Mouse (Mus musculus): ENCODE data around the gene Acss3. TPM values are rescaled to one million over a fixed set of nuclear protein-coding genes. Genes with fewer than 3 reads are reported as not detected.

Gene Acss3
- polyA plus RNA-seq, 2 experiments, result 0.17 to 0.28 TPM

DNA sequence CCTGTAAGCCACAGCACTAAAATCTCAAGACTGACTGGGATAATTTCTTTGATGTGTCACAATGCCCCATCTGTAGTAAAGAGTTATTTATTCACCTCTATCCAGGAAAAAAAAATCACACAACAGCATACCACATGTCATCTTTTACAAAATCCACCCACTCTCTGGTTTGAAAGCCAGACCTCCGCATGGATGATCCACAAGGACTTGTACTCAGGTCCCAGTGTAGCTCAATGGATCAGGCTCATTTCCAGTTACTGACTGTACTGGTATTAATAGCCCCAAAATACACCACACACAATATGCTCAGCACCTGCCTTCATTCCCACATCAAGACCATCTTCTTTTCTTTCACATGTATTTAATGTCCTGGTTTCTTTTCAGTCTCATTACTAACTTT lies 80.8 kb downstream of the Acss3 start:
- no peak for DNase-seq (ENCODE audit: low read depth in 3 of 3, low spot score in 3 of 3)
- Histone ChIP-seq H3K4me2 (ENCODE audit: low read depth) (no peak overlapping the region), H3K36me3 (replicated peaks; ENCODE audit: control insufficient read depth, insufficient read depth, low read depth) (no peaks in the 10 kb centered on the region), H3K4me1 (replicated peaks; ENCODE audit: control insufficient read depth in 2 of 2, insufficient read depth in 2 of 2, low read length in 1 of 2) (no peaks in the 10 kb centered on the region), H3K27ac (no peak overlapping the region), H3K9ac (replicated peaks) (no peak overlapping the region), H3K27me3 (ENCODE audit: control insufficient read depth, insufficient read depth, low read length) (no peaks in the 10 kb centered on the region), H3K4me3 (ENCODE audit: insufficient read depth in 1 of 2, low read depth in 2 of 2, low read length in 2 of 2) (no peak overlapping the region), H3K9me3 (ENCODE audit: control insufficient read depth, low read length) (no peaks in the 10 kb centered on the region)
- no peak for ATAC-seq (ENCODE audit: insufficient read depth)
- WGBS (ENCODE audit: insufficient replicate concordance), result 58% methylated on average over 1 of the region's 1 CpGs
- no peak for TF ChIP-seq CTCF (IDR thresholded peaks at IDR 0.05; ENCODE audit: low read depth)

GRCm38 (mm10) chr10:107040837-107041236 lies 82.6 kb downstream of the Acss3 start:
- ATAC-seq (ENCODE audit: insufficient read depth) (no peak), DNase-seq (ENCODE audit: low read depth in 3 of 3, low spot score in 3 of 3) (no peak)
- WGBS (ENCODE audit: insufficient replicate concordance), result 56% methylated on average over 2 of the region's 2 CpGs
- H3K27me3 ChIP-seq (ENCODE audit: control insufficient read depth, insufficient read depth, low read length), result no peaks in the 10 kb centered on the region
- no peaks in the 10 kb centered on the region for H3K4me1 ChIP-seq (replicated peaks; ENCODE audit: control insufficient read depth in 2 of 2, insufficient read depth in 2 of 2, low read length in 1 of 2)
- TF ChIP-seq EP300 (IDR thresholded peaks at IDR 0.05; ENCODE audit: low read depth) (no peak), CTCF (IDR thresholded peaks at IDR 0.05; ENCODE audit: low read depth) (no peak)
- H3K36me3 ChIP-seq (replicated peaks; ENCODE audit: control insufficient read depth, insufficient read depth, low read depth), result no peaks in the 10 kb centered on the region
- no peak overlapping the region for H3K9ac ChIP-seq (replicated peaks)
- H3K4me3 ChIP-seq (ENCODE audit: insufficient read depth in 1 of 2, low read depth in 2 of 2, low read length in 2 of 2), result no peak overlapping the region
- no peak overlapping the region for H3K4me2 ChIP-seq (ENCODE audit: low read depth)
- no peaks in the 10 kb centered on the region for H3K9me3 ChIP-seq (ENCODE audit: control insufficient read depth, low read length)
- no peak overlapping the region for H3K27ac ChIP-seq

GRCm38 (mm10) chr10:107040378-107040777 lies 83.1 kb downstream of the Acss3 start:
- 45% methylated on average over 6 of the region's 6 CpGs for WGBS (ENCODE audit: insufficient replicate concordance)
- H3K27me3 ChIP-seq (ENCODE audit: control insufficient read depth, insufficient read depth, low read length), result no peaks in the 10 kb centered on the region

DNA sequence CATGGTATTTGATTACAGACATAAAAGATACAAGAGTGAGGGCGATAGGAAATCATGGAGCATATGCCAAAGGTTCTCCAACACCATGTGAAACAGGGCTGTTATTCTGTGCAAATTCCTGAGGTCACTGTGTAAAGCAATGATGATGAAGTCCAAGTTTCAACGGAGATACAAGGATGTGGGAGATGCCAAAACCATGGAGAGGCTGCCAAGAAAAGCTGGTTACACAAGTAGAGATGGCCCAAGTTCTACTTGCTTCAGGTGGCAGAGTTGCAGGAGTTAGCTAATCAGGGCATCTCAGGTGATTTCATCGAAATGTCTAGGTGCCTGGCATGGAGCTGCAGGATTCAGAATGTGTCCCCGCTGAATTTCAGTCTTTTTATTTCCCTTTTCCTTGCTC lies 84.3 kb downstream of the Acss3 start:
- TF ChIP-seq CTCF (IDR thresholded peaks at IDR 0.05; ENCODE audit: low read depth), result no peak
- TF ChIP-seq EP300 (IDR thresholded peaks at IDR 0.05; ENCODE audit: low read depth), result no peak
- Histone ChIP-seq H3K9ac (replicated peaks) (no peak overlapping the region), H3K4me2 (ENCODE audit: low read depth) (no peak overlapping the region), H3K9me3 (ENCODE audit: control insufficient read depth, low read length) (no peaks in the 10 kb centered on the region), H3K4me3 (ENCODE audit: insufficient read depth in 1 of 2, low read depth in 2 of 2, low read length in 2 of 2) (no peak overlapping the region), H3K27me3 (ENCODE audit: control insufficient read depth, insufficient read depth, low read length) (no peaks in the 10 kb centered on the region), H3K27ac (no peak overlapping the region), H3K4me1 (replicated peaks; ENCODE audit: control insufficient read depth in 2 of 2, insufficient read depth in 2 of 2, low read length in 1 of 2) (no peaks in the 10 kb centered on the region), H3K36me3 (replicated peaks; ENCODE audit: control insufficient read depth, insufficient read depth, low read depth) (no peaks in the 10 kb centered on the region)
- no peak for ATAC-seq (ENCODE audit: insufficient read depth)
- WGBS (ENCODE audit: insufficient replicate concordance), result 65% methylated on average over 4 of the region's 4 CpGs
- DNase-seq (ENCODE audit: low read depth in 3 of 3, low spot score in 3 of 3), result no peak

More at GRCm38 (mm10) chr10:107040378-107040777, 83.1 kb downstream of the Acss3 start:
- Histone ChIP-seq H3K27ac (no peak overlapping the region), H3K9ac (replicated peaks) (no peak overlapping the region), H3K4me2 (ENCODE audit: low read depth) (no peak overlapping the region), H3K36me3 (replicated peaks; ENCODE audit: control insufficient read depth, insufficient read depth, low read depth) (no peaks in the 10 kb centered on the region), H3K9me3 (ENCODE audit: control insufficient read depth, low read length) (no peaks in the 10 kb centered on the region), H3K4me1 (replicated peaks; ENCODE audit: control insufficient read depth in 2 of 2, insufficient read depth in 2 of 2, low read length in 1 of 2) (no peaks in the 10 kb centered on the region), H3K4me3 (ENCODE audit: insufficient read depth in 1 of 2, low read depth in 2 of 2, low read length in 2 of 2) (no peak overlapping the region)
- TF ChIP-seq CTCF (IDR thresholded peaks at IDR 0.05; ENCODE audit: low read depth), result no peak
- no peak for TF ChIP-seq EP300 (IDR thresholded peaks at IDR 0.05; ENCODE audit: low read depth)
- ATAC-seq (ENCODE audit: insufficient read depth), result no peak
- DNase-seq (ENCODE audit: low read depth in 3 of 3, low spot score in 3 of 3), result no peak

GRCm38 (mm10) chr10:107024254-107024653 lies 99.2 kb downstream of the Acss3 start:
- DNase-seq (ENCODE audit: low read depth in 3 of 3, low spot score in 3 of 3) (no peak), ATAC-seq (ENCODE audit: insufficient read depth) (no peak)
- no peaks in the 10 kb centered on the region for H3K9me3 ChIP-seq (ENCODE audit: control insufficient read depth, low read length)
- WGBS (ENCODE audit: insufficient replicate concordance), result 78% methylated on average over 4 of the region's 4 CpGs
- no peak overlapping the region for H3K27ac ChIP-seq
- no peak for TF ChIP-seq EP300 (IDR thresholded peaks at IDR 0.05; ENCODE audit: low read depth)
- no peak overlapping the region for H3K4me3 ChIP-seq (ENCODE audit: insufficient read depth in 1 of 2, low read depth in 2 of 2, low read length in 2 of 2)
- no peak overlapping the region for H3K9ac ChIP-seq (replicated peaks)
- H3K4me1 ChIP-seq (replicated peaks; ENCODE audit: control insufficient read depth in 2 of 2, insufficient read depth in 2 of 2, low read length in 1 of 2), result no peaks in the 10 kb centered on the region
- no peaks in the 10 kb centered on the region for H3K36me3 ChIP-seq (replicated peaks; ENCODE audit: control insufficient read depth, insufficient read depth, low read depth)
- H3K4me2 ChIP-seq (ENCODE audit: low read depth), result no peak overlapping the region
- no peaks in the 10 kb centered on the region for H3K27me3 ChIP-seq (ENCODE audit: control insufficient read depth, insufficient read depth, low read length)
